Mouse (Mus musculus) bone marrow macrophage, adult 2 months (primary cell): ENCODE measurements around the gene Tef.

Experiments
- CTCF ChIP-seq: IDR thresholded peaks from 2 replicates; pipeline ENCODE4 v1.5.1; 2012; ENCODE audit warnings: low read depth, mild to moderate bottlenecking, low read length, moderate library complexity
- POLR2A ChIP-seq: IDR thresholded peaks from 2 replicates; pipeline ENCODE4 v1.6.1; 2012; ENCODE audit warnings: mild to moderate bottlenecking, low read depth, low read length, borderline replicate concordance

- TF ChIP-seq CTCF, result no peak
- TF ChIP-seq POLR2A, result no peak
Observed at GRCm38 (mm10) chr15:81847161-81847560, 44.9 kb downstream of the Tef start.
